Mouse (Mus musculus): Measurements from ENCODE around the gene Tenm4.

DNA sequence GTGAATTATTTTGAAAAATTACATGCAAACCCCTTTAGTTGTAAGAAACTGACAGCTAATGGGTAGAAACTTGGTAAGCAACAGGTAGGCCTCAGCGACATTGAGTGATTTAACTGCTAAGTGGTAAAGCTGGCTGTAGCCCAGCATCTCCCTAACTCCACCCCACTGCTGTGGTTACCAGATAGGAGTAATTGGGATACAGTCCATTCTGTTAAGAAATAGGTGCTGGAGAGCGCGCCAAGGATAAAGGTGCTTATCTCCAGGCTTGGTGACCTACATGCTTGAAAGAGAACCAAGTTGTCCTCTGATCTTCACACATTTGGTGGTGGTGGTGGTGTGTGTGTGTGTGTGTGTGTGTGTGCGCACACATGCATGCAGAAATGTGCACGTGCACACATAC is 788.1 kb downstream of the Tenm4 start:
- TF ChIP-seq CTCF (conservative IDR thresholded peaks at IDR 0.05 in 1 of 2, IDR thresholded peaks at IDR 0.05 in 1 of 2; ENCODE audit: low read depth in 2 of 2, low read length in 2 of 2) (no peak), ZMIZ1 (IDR thresholded peaks at IDR 0.05; ENCODE audit: low read depth, low read length) (no peak), CHD2 (IDR thresholded peaks at IDR 0.05; ENCODE audit: low read length) (no peak)

All from CH12.LX (cell line).